Mouse (Mus musculus): ENCODE results near the gene C1s2.
"Not testable (repeated sequence)": the region's sequence is repeated elsewhere in the genome, so short reads cannot be mapped to it uniquely, and the experiment has no call there.

C1s2 gene

DNA sequence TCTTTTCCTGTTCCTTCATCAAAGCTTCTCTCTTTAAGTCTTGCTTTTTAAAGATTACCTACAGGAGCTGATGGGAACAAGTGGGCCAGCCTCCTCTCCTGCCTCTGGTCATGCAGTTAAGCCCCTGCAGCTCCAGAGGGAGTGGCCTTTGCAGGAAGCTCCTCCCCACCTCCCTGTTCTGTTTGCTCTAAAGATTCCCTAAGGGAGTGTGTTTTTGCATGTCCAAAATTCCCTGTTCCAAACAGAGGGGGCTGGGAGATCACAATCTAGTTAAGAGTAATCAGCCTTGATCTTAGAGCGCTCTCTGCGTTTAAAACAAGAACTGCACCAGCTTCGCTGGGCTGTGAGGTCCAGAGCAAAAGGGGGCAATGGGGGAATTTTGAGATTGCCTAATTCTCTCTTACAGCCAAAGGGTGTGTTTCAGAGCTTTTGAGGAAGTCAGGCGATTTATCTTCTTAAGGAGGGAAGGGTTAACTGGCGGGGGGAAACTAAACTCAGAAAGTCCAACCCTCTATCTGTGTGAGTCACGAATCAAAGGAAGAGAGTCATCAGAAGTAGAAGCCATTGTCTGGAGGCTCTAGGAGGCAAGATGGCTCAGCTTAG is 1.1 kb upstream of the C1s2 start:
- not testable (repeated sequence) for DNase-seq (ENCODE audit: low spot score)

- DNase-seq (ENCODE audit: low spot score) = no peak
These were observed 5.1 kb downstream of the C1s2 start for GRCm38 (mm10) chr6:124630763-124631162.

DNA sequence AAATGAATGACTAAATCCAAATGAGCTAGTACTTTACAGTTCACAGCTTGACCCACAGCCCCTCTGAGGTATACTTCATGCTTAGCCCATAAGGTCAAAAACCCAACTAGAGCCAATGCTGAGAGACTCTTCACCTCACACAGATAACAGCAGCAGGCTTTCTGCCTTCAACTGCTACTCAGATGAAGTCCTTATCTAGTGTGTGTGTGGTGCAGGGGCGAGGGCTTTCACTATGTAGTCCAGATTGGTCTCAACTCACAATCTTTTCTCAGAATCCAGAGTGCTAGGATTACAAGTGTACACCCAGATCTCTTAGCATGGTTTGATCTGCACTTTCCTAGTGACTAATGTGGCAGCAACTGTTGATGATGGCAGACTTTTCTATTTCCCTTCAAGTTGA is 9.7 kb downstream of the C1s2 start:
- not testable (repeated sequence) for DNase-seq (ENCODE audit: low spot score)

GRCm38 (mm10) chr6:124625612-124626011 is 10.3 kb downstream of the C1s2 start:
- no peak for DNase-seq (ENCODE audit: low spot score)

GRCm38 (mm10) chr6:124602031-124602430 is 33.9 kb downstream of the C1s2 start:
- DNase-seq (ENCODE audit: low spot score) = no peak

DNA sequence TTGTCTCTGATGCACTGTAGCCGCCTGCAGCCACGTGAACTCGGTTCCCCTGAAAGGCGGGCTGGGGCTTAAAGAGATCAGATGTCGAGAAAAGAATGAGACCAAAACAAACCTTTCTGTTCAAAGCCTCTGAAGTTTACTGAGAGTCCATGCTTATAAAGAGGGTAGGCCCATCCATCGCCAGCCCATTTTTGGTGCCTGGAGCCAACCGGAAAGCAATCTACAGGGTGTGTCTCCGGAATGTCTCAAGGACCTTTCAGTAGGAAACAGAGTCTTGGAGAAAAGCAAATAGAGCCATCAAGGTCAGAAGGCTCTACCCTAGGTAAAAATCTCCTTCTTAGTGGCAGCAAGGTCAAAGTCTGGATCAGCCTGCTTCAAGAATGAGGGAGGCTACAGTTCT is 42.8 kb downstream of the C1s2 start:
- DNase-seq (ENCODE audit: low spot score) = no peak

DNA sequence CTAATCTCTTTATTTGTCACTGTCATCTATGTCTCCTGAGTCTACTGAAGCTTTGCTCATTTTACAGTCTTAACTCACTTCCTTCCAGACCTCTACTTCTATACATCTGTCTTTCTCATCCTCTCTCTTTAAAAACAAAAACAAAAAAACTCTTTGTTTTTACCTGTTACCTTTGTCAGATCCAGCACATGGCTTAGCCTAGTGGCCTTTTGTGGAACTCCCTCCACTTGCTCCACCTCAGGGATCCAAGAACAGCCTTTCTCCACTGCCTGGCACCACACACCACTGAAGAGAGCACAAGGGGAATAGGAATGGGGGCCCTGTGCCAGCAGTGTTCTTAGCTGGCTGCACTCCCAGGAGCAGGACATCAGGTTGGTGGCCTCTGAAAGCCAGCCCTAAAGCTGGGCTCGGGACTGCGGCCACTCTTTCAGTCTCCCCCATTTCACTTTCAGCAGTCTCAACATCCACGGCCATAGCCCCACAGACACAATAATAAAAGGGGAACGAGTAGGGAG is 43.6 kb downstream of the C1s2 start:
- no peak for DNase-seq (ENCODE audit: low spot score)

DNA sequence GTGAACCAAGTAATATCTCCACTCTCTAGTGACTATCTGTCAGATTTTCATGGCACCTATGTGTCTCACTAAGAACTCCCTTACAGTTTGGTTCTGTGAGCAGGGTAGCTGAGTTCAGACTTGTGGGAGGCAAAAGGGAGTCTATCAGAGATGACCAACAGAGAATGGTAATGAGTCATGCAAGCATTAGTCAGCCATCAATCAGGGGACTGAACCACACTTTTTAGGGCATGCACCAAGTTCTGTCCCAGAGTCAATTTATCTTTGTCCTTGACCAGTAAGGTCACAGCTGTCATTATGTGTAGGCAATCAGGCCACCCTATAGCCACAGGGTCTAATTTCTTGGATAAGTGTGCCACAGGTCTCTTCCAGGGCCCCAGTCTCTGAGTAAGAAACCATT is 47.1 kb downstream of the C1s2 start:
- DNase-seq (ENCODE audit: low spot score) = no peak

- no peak for DNase-seq (ENCODE audit: low spot score)
These were observed 49.6 kb downstream of the C1s2 start for GRCm38 (mm10) chr6:124586266-124586665.

DNA sequence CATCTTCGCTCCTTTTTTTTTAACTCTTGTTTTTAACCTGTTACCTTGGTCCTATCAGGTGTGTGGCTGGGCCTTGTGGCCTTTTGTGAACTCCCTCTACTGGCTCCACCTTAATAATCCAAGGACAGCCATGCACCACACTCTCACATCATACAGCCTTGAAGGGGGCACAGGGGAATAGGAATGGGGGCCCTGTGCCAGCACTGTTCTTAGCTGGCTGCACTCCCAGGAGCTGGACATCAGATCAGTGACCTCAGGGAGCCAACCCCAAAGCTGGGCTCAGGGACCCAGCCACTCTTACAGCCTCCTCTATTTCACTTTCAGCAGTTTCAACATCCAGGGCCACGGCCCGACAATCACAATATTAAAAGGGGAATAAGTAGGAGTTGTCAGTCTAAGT is 50.1 kb downstream of the C1s2 start:
- no peak for DNase-seq (ENCODE audit: low spot score)

- no peak for DNase-seq (ENCODE audit: low spot score)
These were observed 51.0 kb downstream of the C1s2 start for GRCm38 (mm10) chr6:124584935-124585334.

DNA sequence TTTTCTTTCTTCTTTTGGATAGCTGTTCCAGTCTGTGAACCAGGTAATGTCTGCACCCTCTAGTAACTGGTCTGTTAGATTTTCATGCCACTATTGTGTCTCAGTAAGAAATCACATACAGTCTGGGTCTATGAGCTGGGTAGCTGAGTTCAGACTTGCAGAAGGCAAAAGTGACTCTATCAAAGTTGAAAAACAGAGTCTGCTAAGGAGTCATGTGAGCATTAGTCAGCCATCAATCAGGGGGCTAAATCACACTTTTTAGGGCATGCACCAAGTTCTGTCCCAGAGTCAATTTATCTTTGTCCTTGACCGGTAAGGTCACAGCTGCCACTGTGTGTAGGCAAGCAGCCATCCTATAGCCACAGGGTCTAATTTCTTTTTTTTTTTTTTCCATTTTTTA is 53.7 kb downstream of the C1s2 start:
- DNase-seq (ENCODE audit: low spot score) = no peak

DNA sequence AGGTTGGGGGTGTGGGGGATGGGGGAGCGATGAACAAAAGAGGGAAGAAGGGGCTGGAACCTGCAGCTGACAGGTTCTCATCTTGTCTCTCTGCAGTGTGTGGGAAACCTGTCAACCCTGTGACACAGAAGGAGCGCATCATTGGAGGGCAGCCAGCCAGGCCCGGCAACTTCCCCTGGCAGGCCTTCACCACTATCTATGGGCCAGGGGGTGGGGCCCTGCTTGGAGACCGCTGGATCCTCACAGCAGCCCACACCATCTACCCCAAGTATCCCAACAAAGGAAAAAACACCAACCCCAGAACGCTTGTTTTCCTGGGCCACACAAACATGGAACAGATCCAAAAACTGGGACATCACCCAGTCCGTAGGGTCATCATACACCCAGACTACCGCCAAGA is 55.7 kb downstream of the C1s2 start:
- DNase-seq (ENCODE audit: low spot score) = not testable (repeated sequence)

DNA sequence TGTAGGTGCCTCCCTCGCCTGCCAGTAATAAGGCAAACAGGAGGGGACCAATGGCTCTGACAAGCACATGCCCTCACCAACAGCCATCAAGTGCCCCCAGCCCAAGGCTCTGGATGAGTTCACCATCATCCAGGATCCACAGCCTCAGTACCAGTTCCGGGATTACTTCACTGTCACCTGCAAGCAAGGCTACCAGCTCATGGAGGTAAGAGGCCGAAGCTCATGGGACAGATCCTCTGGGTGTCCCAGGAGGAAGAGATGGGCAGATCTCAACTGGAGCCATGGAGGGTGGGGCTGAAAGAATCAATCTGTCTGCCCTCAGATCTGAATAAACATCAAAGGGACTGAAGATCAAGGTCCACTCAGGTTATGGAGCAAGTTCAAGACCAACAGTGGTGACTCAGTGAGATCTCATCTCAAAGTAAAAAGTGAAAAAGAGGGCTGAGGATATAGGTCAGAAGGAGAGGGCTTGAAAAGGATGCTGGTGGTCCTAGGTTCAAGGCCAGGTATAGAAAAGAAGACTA is 60.7 kb downstream of the C1s2 start:
- DNase-seq (ENCODE audit: low spot score) = not testable (repeated sequence)
